Comparison of ENCODE assay signal across 11 mouse cellular contexts in genomic region chr1:168240846-168241245, GRCm38 (mm10).
DNase-seq lines count a peak whose midpoint lies in the region; ATAC-seq and TF ChIP-seq lines count a peak whose summit lies in the region.
"Had no signal": no experiment of that assay in that cellular context is flagged by ENCODE, and none has a peak within 500 bp of the region (broad histone marks: within the 10 kb centered on the region; RNA-seq: fewer than 3 reads in every experiment).

No protein-coding gene starts in this region.

- no peak for DNase-seq in heart, postnatal 14 days
- DNase-seq in brain, embryonic 14.5 days (ENCODE audit: low read depth): peak; percentile 92
- peak; percentile 72 for DNase-seq in layer of hippocampus, adult 9-10 months (ENCODE audit: low spot score)
- no peak for DNase-seq in T-cell, adult 2 months (ENCODE audit: low spot score)
- DNase-seq in cerebellum, adult 8-10 months: no peak
- DNase-seq: cerebellum, adult 9-11 months; gastrocnemius, postnatal 25 days had no signal

- ATAC-seq in heart, embryonic 14.5 days (ENCODE audit: insufficient number of reproducible peaks, insufficient read depth, low FRiP score, low read depth): no peak
- peak; percentile 67 for ATAC-seq in forebrain, embryonic 13.5 days
- no peak for ATAC-seq in inflammation-experienced regulatory T-cells, adult 6 months
- ATAC-seq: CD4-positive, CD25-positive, alpha-beta regulatory T cell, adult 4 months had no signal

- H3K9ac ChIP-seq in heart, embryonic 14.5 days (ENCODE audit: low read length): no peak overlapping the region
- no peak overlapping the region for H3K9ac ChIP-seq in forebrain, embryonic 13.5 days

- TF ChIP-seq CTCF in brain, embryonic 14.5 days (IDR thresholded peaks at IDR 0.05; ENCODE audit: borderline replicate concordance, extremely low read depth, insufficient read depth, insufficient read length): no peak

- H3K27ac ChIP-seq in heart, embryonic 14.5 days (replicated peaks in 1 of 2; ENCODE audit: control insufficient read depth in 1 of 2, insufficient read depth in 1 of 2, low read depth in 2 of 2, low read length in 2 of 2): peak overlapping the region; percentile 9 to 45; a peak in 2 of 4 replicates
- peak overlapping the region; percentile 91 for H3K27ac ChIP-seq in forebrain, embryonic 13.5 days

- peaks cover 33 to 68% of the 10 kb centered on the region in 2 experiments for H3K4me1 ChIP-seq in heart, embryonic 14.5 days (ENCODE audit: control insufficient read depth in 2 of 2, insufficient read depth in 2 of 2, low read length in 2 of 2)
- peaks cover 90% of the 10 kb centered on the region for H3K4me1 ChIP-seq in forebrain, embryonic 13.5 days

- no peaks in the 10 kb centered on the region for H3K9me3 ChIP-seq in heart, embryonic 14.5 days (ENCODE audit: control insufficient read depth, low read length)
- H3K9me3 ChIP-seq in forebrain, embryonic 13.5 days (replicated peaks): no peaks in the 10 kb centered on the region

- H3K4me2 ChIP-seq in heart, embryonic 14.5 days (ENCODE audit: low read length): peak overlapping the region; percentile 13; the same call in 1 of the 2 replicates
- H3K4me2 ChIP-seq in forebrain, embryonic 13.5 days: peak overlapping the region; percentile 46

- no peaks in the 10 kb centered on the region for H3K27me3 ChIP-seq in heart, embryonic 14.5 days (ENCODE audit: control insufficient read depth, insufficient read depth, low read length)
- H3K27me3 ChIP-seq in forebrain, embryonic 13.5 days: no peaks in the 10 kb centered on the region

- 60% methylated on average over 7 of the region's 7 CpGs for WGBS in heart, embryonic 14.5 days
- 7% methylated on average over 7 of the region's 7 CpGs for WGBS in forebrain, embryonic 13.5 days

- intact Hi-C loops in heart, postnatal 14 days (cut with DNase I): no loop called here

- no peaks in the 10 kb centered on the region for H3K36me3 ChIP-seq in heart, embryonic 14.5 days (ENCODE audit: control insufficient read depth, insufficient read depth, low read length)
- peaks cover 2% of the 10 kb centered on the region; the same call in 1 of the 2 replicates for H3K36me3 ChIP-seq in forebrain, embryonic 13.5 days (ENCODE audit: poor library complexity, severe bottlenecking)

- no peak overlapping the region for H3K4me3 ChIP-seq in heart, embryonic 14.5 days (ENCODE audit: control insufficient read depth in 1 of 2, insufficient read depth in 1 of 2, low read depth in 1 of 2, low read length in 2 of 2)
- H3K4me3 ChIP-seq in forebrain, embryonic 13.5 days: no peak overlapping the region

- TF ChIP-seq POLR2A in brain, embryonic 14.5 days (IDR thresholded peaks at IDR 0.05; ENCODE audit: borderline replicate concordance, extremely low read depth, insufficient read depth, insufficient read length, poor library complexity, severe bottlenecking): no peak

Comparison
In these comparisons a context has a peak if more than half of its experiments do, and no peak if none do; other contexts are left out.
1. DNase-seq: peak in brain, embryonic 14.5 days (single experiment) and layer of hippocampus, adult 9-10 months (single experiment); none in heart, postnatal 14 days (0 of 2), T-cell, adult 2 months (single experiment) and cerebellum, adult 8-10 months (single experiment).